Mouse (Mus musculus) embryonic facial prominence, embryonic 11.5 days (tissue): ENCODE measurements around the gene Rgs8. TPM values are rescaled to one million over a fixed set of nuclear protein-coding genes. Genes with fewer than 3 reads are reported as not detected.

Experiments used
- ATAC-seq: fragments of 200-750 bp; cut with Nextera tagmentation; replicated peaks from 2 replicates; pipeline ENCODE4 v1.8.0; 2017; ENCODE audit warnings: low read depth; ENCODE audit not compliant: insufficient number of reproducible peaks, low FRiP score, low TSS enrichment
- DNase-seq: peaks from one replicate; pipeline ENCODE4 v3.0.0-alpha.2; 2015; ENCODE audit warnings: low spot score
- H3K27ac ChIP-seq: fragments of 300-500 bp; sonication (generic); replicated peaks from 2 replicates; pipeline ENCODE4 v1.5.1; 2014; ENCODE audit warnings: mild to moderate bottlenecking, low read depth, low read length, control low read depth
- H3K27me3 ChIP-seq: fragments of 300-500 bp; sonication (generic); 2 replicates; pipeline ENCODE4 v1.6.1; 2014; ENCODE audit warnings: mild to moderate bottlenecking, low read length, moderate library complexity, mixed read lengths; ENCODE audit not compliant: control insufficient read depth, insufficient read depth
- H3K36me3 ChIP-seq: fragments of 300-500 bp; sonication (generic); replicated peaks from 2 replicates; pipeline ENCODE4 v1.6.1; 2014; ENCODE audit warnings: low read depth, mild to moderate bottlenecking, low read length, moderate library complexity, mixed read lengths; ENCODE audit not compliant: control insufficient read depth, insufficient read depth
- H3K4me1 ChIP-seq: fragments of 300-500 bp; sonication (generic); 2 replicates; pipeline ENCODE4 v1.6.1; 2014; ENCODE audit warnings: low read length, mixed read lengths; ENCODE audit not compliant: control insufficient read depth, insufficient read depth
- H3K4me2 ChIP-seq: fragments of 300-500 bp; sonication (generic); 2 replicates; pipeline ENCODE4 v1.6.1; 2014; ENCODE audit warnings: low read depth, mild to moderate bottlenecking, control low read depth, low read length, moderate library complexity
- H3K4me3 ChIP-seq: fragments of 300-500 bp; sonication (generic); 2 replicates; pipeline ENCODE4 v1.5.1; 2014; ENCODE audit warnings: low read depth, low read length, control low read depth
- H3K9ac ChIP-seq: fragments of 300-500 bp; sonication (generic); replicated peaks from 2 replicates; pipeline ENCODE4 v1.6.1; 2014; ENCODE audit warnings: mild to moderate bottlenecking, control low read depth, low read length
- H3K9me3 ChIP-seq: fragments of 300-500 bp; sonication (generic); replicated peaks from 2 replicates; pipeline ENCODE4 v1.6.1; 2016; ENCODE audit warnings: mild to moderate bottlenecking, low read length, inconsistent platforms, mixed read lengths; ENCODE audit not compliant: control insufficient read depth
- WGBS: fragments of 180-500 bp; shearing (Covaris S2); extraction: QIAGEN DNeasy Blood & Tissue Kit; methylation state at CpG from one replicate; pipeline ENCODE4 v1.1.7; 2014; 5-methylcytosine and 5-hydroxymethylcytosine counted together
- polyA plus RNA-seq: library from polyadenylated mRNA; unstranded; fragments of >200 nt; fragmentation: Nextera tagmentation; extraction: Ambion mirVana; gene quantifications from 2 replicates; pipeline ENCODE4 v1.2.1, GENCODE M21; 2014

Rgs8 gene
- polyA plus RNA-seq, 1 experiment from 2014 or later: 1.9 TPM

- Histone ChIP-seq H3K9me3 (no peaks in the 10 kb centered on the region), H3K9ac (no peak overlapping the region), H3K4me2 (no peak overlapping the region), H3K4me1 (no peaks in the 10 kb centered on the region), H3K4me3 (no peak overlapping the region), H3K27me3 (no peaks in the 10 kb centered on the region), H3K27ac (no peak overlapping the region), H3K36me3 (no peaks in the 10 kb centered on the region)
- ATAC-seq (no peak), DNase-seq (no peak)
- WGBS: 77% methylated on average over 3 of the region's 3 CpGs
Observed at GRCm38 (mm10) chr1:153711544-153712262, 58.9 kb downstream of the Rgs8 start.

- H3K9me3 ChIP-seq: no peaks in the 10 kb centered on the region
- no peak overlapping the region for H3K4me2 ChIP-seq
- no peaks in the 10 kb centered on the region for H3K36me3 ChIP-seq
- H3K9ac ChIP-seq: no peak overlapping the region
- no peak overlapping the region for H3K27ac ChIP-seq
- no peaks in the 10 kb centered on the region for H3K27me3 ChIP-seq
- DNase-seq: no peak
- H3K4me3 ChIP-seq: no peak overlapping the region
- 83% methylated on average over 2 of the region's 2 CpGs for WGBS
- no peaks in the 10 kb centered on the region for H3K4me1 ChIP-seq
- ATAC-seq: no peak
Observed at GRCm38 (mm10) chr1:153712633-153713032, 59.8 kb downstream of the Rgs8 start.

- Histone ChIP-seq H3K4me1 (no peaks in the 10 kb centered on the region), H3K36me3 (no peaks in the 10 kb centered on the region)
- WGBS: 85% methylated on average over 1 of the region's 1 CpGs
Observed at GRCm38 (mm10) chr1:153717990-153718389, 65.2 kb downstream of the Rgs8 start.

GRCm38 (mm10) chr1:153720935-153721334 is 68.1 kb downstream of the Rgs8 start:
- Histone ChIP-seq H3K9me3 (no peaks in the 10 kb centered on the region), H3K9ac (no peak overlapping the region), H3K4me3 (no peak overlapping the region), H3K36me3 (no peaks in the 10 kb centered on the region), H3K4me2 (no peak overlapping the region), H3K27me3 (no peaks in the 10 kb centered on the region), H3K27ac (no peak overlapping the region), H3K4me1 (no peaks in the 10 kb centered on the region)
- WGBS: 80% methylated on average over 7 of the region's 7 CpGs
- no peak for ATAC-seq
- no peak for DNase-seq

More at GRCm38 (mm10) chr1:153717990-153718389, 65.2 kb downstream of the Rgs8 start:
- Histone ChIP-seq H3K27me3 (no peaks in the 10 kb centered on the region), H3K9ac (no peak overlapping the region), H3K9me3 (no peaks in the 10 kb centered on the region), H3K4me2 (no peak overlapping the region), H3K4me3 (no peak overlapping the region), H3K27ac (no peak overlapping the region)
- no peak for DNase-seq
- no peak for ATAC-seq

- H3K9ac ChIP-seq: no peak overlapping the region
- no peaks in the 10 kb centered on the region for H3K36me3 ChIP-seq
- no peak overlapping the region for H3K4me3 ChIP-seq
- ATAC-seq: no peak
- no peaks in the 10 kb centered on the region for H3K4me1 ChIP-seq
- H3K27ac ChIP-seq: no peak overlapping the region
- H3K27me3 ChIP-seq: no peaks in the 10 kb centered on the region
- WGBS: 86% methylated on average over 9 of the region's 9 CpGs
- no peaks in the 10 kb centered on the region for H3K9me3 ChIP-seq
- H3K4me2 ChIP-seq: no peak overlapping the region
- no peak for DNase-seq
Observed at GRCm38 (mm10) chr1:153721565-153722310, 68.9 kb downstream of the Rgs8 start.

- no peak overlapping the region for H3K9ac ChIP-seq
- ATAC-seq: no peak
- 78% methylated on average over 9 of the region's 9 CpGs for WGBS
- no peaks in the 10 kb centered on the region for H3K27me3 ChIP-seq
- H3K4me1 ChIP-seq: no peaks in the 10 kb centered on the region
- H3K36me3 ChIP-seq: no peaks in the 10 kb centered on the region
- no peak overlapping the region for H3K27ac ChIP-seq
- no peak overlapping the region for H3K4me2 ChIP-seq
- no peaks in the 10 kb centered on the region for H3K9me3 ChIP-seq
- no peak overlapping the region for H3K4me3 ChIP-seq
- DNase-seq: no peak
Observed at GRCm38 (mm10) chr1:153723426-153723825, 70.6 kb downstream of the Rgs8 start.

- DNase-seq (no peak), ATAC-seq (no peak)
- Histone ChIP-seq H3K4me2 (no peak overlapping the region), H3K4me1 (no peaks in the 10 kb centered on the region), H3K9me3 (no peaks in the 10 kb centered on the region), H3K27me3 (no peaks in the 10 kb centered on the region), H3K4me3 (no peak overlapping the region), H3K27ac (no peak overlapping the region), H3K9ac (no peak overlapping the region), H3K36me3 (no peaks in the 10 kb centered on the region)
- WGBS: 89% methylated on average over 16 of the region's 16 CpGs
Observed at GRCm38 (mm10) chr1:153726636-153727035, 73.8 kb downstream of the Rgs8 start.

GRCm38 (mm10) chr1:153729806-153730205 is 77.0 kb downstream of the Rgs8 start:
- 56% methylated on average over 2 of the region's 2 CpGs for whole genome bisulfite sequencing
- Histone ChIP-seq H3K27me3 (no peaks in the 10 kb centered on the region), H3K9me3 (no peaks in the 10 kb centered on the region), H3K4me3 (no peak overlapping the region), H3K4me2 (no peak overlapping the region), H3K4me1 (no peaks in the 10 kb centered on the region), H3K27ac (no peak overlapping the region), H3K36me3 (no peaks in the 10 kb centered on the region), H3K9ac (no peak overlapping the region)
- no peak for ATAC-seq
- DNase-seq: no peak
